Mouse (Mus musculus) CD4-positive helper T cell, adult 2 months (primary cell): ENCODE data around the gene Mien1.

ENCODE experiments used
- DNase-seq: peaks from one replicate; pipeline ENCODE4 v3.0.0-alpha.2; 2012; ENCODE audit warnings: low read depth, missing footprints, low spot score

The Mien1 gene

DNA sequence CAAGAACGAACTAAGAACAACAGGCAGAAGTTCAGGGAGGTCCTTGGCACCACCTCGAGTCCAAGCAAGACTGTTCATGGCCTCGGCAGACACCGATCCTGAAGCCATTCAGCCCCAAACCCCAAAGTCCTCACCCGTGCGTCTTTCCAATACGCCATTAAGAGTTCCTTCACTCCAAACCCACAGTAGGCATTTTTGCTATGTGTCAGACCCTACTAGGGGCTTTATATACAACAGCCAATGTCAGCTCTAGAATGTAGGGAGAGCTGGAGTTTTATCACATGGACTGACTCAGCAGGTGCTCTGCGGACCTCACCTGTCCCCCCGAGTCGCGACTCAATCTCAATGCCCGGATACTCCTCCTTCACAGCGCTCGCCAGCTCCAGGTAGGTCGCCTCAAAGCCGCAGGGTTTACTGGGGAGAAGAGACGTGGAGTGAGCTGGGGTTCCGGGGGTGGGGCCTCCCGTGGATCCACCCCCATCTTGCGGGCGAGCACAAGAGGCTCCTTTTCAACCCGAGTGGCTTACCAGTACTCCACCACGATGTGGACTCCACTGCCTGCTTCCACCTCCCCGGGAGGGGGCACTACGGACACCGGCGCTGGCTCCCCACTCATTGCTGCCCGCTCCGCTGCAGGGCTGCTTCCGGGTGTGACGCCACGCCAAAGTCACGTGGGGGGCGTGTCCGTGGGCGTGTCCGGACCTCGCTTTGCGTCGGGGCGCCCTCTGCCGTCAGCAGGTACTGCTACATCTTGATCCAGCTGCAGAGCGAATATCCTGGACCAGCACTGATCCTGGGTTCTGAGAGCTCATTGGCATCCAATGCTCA, at the start of gene Mien1:
TSS of gene Mien1 (minus strand) at position 661 of the 828 bp plus-strand sequence.
- DNase-seq, result peak; percentile 93

DNA sequence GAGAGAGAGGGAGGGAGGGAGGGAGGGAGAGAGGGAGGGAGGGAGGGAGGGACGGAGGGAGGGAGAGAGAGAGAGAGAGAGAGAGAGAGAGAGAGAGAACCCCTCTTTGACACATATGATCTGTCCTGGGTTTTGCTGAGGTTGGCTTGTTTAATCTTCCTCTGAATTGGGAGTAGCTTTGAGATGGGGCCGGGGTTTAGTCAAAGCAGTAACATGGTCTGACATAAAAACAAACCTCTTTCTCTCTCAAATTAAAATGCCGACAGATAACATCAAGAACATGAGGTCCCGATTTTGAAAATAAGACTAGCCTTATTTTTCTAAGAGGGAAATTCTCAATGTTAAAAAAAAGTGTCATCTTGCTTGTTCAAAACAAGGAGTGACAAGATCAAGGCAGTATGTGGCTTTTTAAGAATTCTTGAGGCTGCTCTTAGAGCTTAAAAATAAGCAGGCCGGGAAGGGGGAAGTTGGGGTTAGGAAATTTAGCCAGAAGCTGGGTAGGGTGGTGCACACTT, 48.8 kb upstream of the Mien1 start:
- peak; percentile 78 for DNase-seq

DNA sequence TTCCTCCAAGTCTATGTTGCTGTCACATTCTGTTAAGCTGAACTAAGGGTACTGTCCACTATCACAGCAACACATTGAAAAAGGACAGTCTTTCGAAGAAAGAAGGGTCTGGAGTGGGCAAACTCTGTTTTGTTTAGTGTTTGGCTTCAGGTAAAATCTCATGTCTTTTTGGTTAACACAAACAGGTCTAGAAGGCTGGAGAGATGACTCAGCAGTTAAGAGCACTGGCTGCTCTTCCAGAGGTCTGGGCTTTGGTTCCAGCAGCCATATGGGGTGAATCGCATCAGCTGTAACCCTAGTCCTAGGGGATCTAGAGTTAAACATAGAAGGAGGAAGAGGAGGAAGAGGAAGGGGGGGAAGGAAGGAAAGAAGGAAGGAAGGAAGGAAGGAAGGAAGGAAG, 47.0 kb upstream of the Mien1 start:
- no peak for DNase-seq

DNA sequence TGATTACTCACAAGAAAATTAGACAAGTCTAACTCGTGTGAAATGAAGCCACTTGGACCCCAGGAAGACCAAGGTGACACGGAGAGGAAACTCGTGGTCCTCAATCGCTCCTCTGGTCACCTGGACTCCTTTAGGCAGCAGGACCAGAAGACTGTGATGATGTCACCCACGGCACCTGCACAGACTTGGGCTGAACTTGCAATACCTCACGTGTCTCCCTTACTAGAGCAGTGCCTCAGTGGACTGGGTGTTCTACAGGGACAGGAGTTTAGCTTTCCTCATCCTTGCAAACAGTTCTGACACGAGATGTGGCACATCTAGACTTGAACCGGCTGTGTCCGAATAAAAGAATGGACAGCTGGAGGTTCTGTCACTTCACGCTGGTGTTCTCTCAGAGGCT, 43.3 kb upstream of the Mien1 start:
- DNase-seq, result no peak

DNA sequence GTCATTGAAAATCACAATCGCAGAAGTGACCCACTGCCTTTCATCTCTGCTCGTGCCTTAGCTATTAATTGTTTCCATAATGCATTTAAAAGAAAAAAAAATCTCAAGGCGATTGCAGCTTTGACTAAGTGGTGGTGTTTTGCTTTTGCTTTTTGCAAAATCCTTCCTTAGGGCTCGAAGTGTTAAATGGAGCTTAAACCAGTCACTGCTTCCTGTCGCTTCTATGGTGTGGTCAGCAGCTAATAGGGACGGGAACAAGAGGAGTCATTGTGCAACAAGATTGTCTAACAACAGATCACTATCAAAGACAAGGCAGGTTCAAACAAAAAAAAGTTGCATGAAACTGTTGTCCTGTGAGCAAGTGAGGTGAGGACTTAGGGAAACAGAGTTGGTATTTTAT, 42.4 kb upstream of the Mien1 start:
- peak; percentile 53 for DNase-seq

DNA sequence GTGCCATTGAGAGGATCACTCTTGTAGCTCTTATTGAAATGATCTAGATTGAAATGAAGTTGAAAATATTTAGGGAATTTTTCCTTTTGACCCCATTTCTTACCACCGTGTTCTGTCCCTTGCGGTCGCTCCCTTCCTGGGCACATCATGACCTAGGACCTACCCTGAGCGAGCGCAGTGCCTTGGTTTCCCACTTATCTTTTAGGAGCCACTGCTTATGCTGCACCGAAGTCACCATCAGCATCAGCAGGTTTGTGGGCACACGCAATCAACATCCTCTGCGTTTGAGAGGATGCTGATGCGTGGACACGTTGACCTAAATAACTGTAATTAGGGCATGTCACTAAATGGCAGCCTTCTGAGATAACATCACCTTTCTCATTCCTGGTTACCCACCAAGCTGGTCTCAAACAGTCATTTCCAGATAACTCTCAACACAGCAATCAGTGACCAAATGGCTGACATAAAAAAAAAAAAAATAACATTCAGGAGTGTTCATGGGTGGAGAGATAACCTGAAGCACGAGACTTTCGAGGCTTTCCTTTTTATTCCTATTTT, 41.2 kb upstream of the Mien1 start:
- DNase-seq, result peak; percentile 62

DNA sequence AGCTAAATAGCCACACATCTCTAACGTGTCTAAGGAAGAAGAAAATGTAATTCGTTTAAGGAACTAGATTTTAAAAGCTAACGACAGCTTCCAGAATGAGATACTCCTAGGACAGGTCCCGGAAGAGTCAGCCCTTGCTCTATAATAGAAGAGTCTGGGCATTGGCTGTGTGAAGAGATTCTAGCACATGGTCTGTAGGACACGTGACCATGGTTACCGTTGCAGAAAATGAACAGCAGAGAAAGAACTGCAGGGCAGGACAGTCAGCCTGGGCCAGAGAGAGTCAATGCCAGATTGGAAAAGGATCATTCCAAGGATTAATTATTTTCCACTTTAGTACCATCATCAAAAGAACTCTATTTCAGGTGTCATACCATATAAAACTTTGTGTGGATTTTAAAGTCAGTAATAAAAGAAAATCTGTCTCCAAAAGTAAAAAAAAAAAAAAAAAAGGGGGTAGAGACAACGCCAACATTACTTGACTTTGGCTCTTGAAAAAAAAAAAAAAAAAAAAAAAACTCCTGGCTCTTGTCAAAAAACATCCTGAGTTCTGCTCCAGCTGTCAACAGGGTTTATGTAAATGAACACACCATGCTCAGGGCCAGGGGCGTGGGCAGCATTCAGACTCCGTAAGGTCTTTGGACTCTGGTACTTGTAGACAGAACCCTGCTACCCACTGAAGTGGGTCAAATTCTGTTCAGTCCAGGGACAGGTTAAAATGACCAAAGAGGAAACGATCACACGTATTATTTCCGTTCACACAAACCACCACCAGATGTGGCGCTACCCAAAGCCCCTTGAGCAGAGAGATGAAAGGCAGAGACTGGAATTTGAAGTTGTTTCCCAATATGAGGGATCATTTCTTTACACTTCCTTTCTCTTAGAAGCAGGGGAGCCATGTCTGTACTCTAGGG, 40.5 kb upstream of the Mien1 start:
- DNase-seq, result peak; percentile 48

- DNase-seq, result peak; percentile 65
Measured at GRCm38 (mm10) chr11:98477011-98477701, 38.4 kb upstream of the Mien1 start.

DNA sequence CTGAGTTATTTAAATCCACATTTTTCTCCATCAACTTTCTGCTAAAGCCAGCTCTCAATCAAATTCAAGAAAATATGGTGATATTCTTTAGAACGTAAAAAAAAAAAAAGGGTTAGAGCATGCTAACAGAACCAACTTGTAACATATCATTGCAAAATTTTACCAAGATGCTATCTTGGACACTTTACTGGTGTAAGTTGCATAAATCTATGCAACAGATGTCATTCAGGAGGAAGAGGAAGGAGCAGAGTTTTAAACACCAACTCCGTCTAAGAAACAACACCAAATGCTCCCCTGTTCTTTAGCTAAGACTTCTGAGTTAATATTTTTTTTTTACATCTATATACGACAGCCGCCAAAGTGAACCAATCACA, 37.6 kb upstream of the Mien1 start:
- no peak for DNase-seq

DNA sequence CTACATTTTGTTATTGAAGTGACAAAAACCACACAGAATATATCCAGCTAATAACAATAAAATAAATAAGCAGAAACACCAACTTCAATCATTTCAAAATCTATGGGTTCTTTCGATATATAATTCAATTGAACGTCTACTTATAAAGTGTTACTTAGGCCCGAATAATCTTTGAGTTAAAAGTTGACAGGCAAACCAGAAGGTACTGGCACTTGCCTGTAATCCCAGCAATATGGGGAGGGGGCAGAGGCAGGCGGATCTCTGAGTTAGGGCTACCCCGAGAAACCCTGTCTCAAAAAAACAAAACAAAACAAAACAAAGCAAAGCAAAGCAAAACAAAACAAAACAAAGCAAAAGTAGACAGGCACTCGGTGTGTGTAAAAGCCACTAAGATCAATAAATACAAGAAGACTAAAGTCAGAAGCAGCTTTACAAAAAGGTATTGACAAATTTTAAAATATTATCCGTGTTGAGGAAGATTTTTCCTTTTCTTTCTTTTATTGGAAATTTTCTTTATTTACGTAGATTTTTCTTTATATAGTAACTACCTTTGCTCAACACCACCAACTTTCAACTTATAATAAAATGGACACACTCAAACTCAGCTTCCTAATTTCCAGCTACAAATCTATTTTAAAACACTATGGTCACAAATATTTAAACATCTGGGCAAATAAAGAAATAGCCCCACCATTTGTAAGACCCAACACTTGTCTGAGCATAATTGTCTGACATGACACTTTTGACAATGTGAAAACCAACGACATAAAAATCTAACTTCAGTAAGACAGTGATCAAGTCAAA, 37.0 kb upstream of the Mien1 start:
- no peak for DNase-seq

DNA sequence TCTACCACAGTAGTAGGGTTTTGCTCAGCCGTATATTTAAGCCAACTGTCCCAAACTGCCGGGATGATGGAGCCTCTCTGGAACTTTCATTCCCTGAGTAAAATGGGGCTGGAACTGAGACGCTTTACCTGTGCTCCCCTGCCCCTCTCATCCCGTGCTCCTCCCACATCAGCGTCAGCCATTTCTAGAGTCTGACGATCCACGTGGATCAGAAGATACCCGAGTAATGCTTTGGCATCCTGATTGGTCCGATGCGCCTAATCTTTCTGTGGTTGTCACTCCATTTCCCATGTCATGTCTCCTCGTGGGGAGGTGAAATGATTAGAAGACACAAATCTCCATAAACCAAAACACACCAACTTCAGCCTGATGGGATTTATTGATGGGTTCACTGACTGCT, 36.2 kb upstream of the Mien1 start:
- DNase-seq, result no peak

DNA sequence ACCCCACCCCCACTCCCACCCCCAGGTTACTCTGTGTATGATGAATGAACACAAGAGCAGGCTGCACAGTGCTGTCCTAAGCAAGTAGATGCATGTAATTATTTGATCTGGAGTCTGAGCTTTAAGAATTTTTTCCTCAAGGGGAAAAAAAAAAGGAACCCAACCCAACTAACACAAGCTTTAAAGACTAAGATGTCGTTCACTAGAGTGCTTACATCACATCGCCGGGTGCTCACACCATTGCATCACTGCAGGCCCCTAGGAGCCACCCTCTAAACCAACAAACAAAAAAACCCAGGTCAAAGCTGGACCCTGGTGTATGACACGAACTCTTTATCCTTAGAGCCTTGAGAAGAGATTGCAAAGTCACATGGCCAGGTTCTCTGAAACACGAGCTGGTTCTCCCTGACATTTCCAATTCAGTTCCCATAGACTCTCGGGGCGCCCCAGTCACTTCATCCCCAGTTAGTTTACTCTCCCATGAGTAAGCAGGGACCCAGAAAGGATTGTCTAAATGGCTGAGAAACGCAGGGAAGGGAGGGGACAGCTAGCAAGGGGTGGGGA, 35.2 kb upstream of the Mien1 start:
- DNase-seq, result no peak

DNA sequence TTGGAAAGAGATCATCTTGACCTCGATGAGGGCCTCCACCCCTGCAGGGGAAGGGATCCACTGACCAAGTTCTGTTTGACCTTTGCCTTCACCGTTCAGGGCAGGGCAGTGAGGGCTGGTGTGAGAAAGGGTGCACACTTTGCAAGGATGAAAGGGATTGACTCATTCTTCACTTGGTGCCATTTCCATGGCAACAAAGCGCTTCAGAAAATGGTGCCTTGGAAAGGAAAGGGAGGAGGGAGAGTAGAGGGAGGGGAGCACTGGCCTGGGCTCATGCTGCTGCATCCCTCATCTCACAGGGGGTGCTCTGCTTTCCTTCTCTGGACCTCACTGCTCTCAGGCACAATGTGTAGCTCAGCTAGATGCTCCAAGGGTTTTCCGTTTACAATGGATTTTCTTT, 33.9 kb upstream of the Mien1 start:
- DNase-seq, result no peak

- no peak for DNase-seq
Measured at GRCm38 (mm10) chr11:98470795-98471194, 32.0 kb upstream of the Mien1 start.

- DNase-seq, result peak; percentile 86
Measured at GRCm38 (mm10) chr11:98469761-98470714, 31.2 kb upstream of the Mien1 start.

GRCm38 (mm10) chr11:98464516-98464915, 25.7 kb upstream of the Mien1 start:
- peak; percentile 74 for DNase-seq

DNA sequence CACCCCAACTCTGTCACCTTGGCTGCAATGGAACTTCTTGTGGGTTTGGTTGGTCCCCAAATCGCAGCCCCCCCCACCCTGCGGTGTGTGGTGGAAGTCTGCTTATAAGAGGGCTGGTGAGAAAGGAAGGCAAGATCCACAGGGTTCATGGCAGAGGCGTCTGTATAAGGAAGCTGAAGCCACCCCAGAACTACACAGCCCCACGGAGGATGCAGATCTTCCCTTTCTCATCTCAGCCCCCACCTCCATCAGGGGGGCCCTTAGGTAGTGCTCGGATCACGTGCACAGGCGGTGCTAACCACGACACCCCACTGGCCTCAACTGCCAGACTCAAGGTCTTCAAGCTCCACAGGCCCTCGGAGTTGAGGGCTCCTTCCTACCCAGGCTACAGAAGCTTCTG, 25.1 kb upstream of the Mien1 start:
- DNase-seq, result peak; percentile 65

GRCm38 (mm10) chr11:98462255-98462654, 23.5 kb upstream of the Mien1 start:
- DNase-seq, result no peak

GRCm38 (mm10) chr11:98461109-98461720, 22.4 kb upstream of the Mien1 start:
- no peak for DNase-seq
